Mouse (Mus musculus): ENCODE measurements around the gene Psmb9.

GRCm38 (mm10) chr17:34179019-34179418 lies 8.5 kb downstream of the Psmb9 start:
- no peak for TF ChIP-seq CTCF (IDR thresholded peaks at IDR 0.05; ENCODE audit: borderline replicate concordance, control insufficient read depth, extremely low read depth, insufficient read depth, low read length, poor library complexity)
- no peak for TF ChIP-seq POLR2A (IDR thresholded peaks at IDR 0.05; ENCODE audit: control insufficient read depth, extremely low read depth, insufficient read depth, low read length, poor library complexity)
